Mouse (Mus musculus): ENCODE results near the gene Atxn1.

DNA sequence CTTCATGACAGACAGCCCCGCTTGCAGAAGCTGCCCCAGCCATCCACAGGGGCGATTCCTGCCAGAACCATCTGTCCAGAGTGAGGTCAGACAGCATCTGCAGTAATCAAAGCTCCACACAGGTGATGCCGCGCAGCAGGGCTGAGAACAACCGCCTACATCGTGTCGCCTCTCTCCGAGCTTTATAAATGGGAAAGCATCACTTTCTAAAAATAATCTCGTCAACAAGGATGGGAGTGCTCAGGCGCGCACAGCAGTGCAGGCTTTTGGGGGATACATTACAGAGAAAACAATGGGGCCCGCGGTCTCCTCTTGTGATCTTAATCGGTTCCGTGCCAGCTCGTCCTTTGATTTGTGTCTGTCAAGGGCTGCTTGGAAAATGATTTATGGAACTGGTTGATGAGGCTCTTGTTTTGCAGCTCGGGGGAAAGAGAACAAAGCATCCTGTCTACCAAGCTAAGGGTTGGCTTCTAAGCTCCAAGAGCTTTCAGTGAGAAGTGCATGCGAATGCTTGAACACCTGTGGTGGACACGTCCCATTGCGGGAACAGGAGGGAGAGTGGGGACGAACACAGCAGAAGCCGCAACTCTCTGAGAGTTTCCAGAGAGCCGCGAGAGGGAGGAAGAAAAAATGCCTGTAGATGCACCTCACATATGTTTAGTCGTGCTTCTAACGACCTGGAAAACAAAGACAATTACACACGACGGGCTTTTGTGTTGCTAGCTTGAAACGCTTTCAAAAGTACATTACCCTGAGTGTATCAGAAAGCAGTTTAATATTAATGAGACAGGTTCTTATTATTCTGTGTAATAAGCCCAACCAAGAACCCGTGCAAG lies 44.2 kb upstream of the Atxn1 start:
- TF ChIP-seq CTCF (IDR thresholded peaks at IDR 0.05; ENCODE audit: insufficient read depth, low read length), result no peak
- no peak for TF ChIP-seq POLR2A (IDR thresholded peaks at IDR 0.05; ENCODE audit: borderline replicate concordance, extremely low read depth, low read depth, low read length)

All from lung, adult 2 months (tissue).